Mouse (Mus musculus): ENCODE results near the gene Pdss2. TPM values are rescaled to one million over a fixed set of nuclear protein-coding genes. Genes with fewer than 3 reads are reported as not detected.
A peak's percentile ranks its signal among the peaks of the same experiment; 100 is the strongest.
"Not testable (repeated sequence)": the region's sequence is repeated elsewhere in the genome, so short reads cannot be mapped to it uniquely, and the experiment has no call there.

Gene Pdss2
- total RNA-seq, 1 experiment from 2014 or later = 19.2 TPM

GRCm38 (mm10) chr10:43378279-43378678 lies 157.0 kb downstream of the Pdss2 start:
- DNase-seq = peak; percentile 38

- no peak for DNase-seq
Observed at GRCm38 (mm10) chr10:43378732-43379644, 157.7 kb downstream of the Pdss2 start.

- no peak for DNase-seq
Observed at GRCm38 (mm10) chr10:43382660-43383059, 161.4 kb downstream of the Pdss2 start.

- DNase-seq = no peak
Observed at GRCm38 (mm10) chr10:43384623-43385022, 163.3 kb downstream of the Pdss2 start.

- no peak for DNase-seq
Observed at GRCm38 (mm10) chr10:43392921-43393320, 171.6 kb downstream of the Pdss2 start.

- no peak for DNase-seq
Observed at GRCm38 (mm10) chr10:43393818-43394217, 172.5 kb downstream of the Pdss2 start.

GRCm38 (mm10) chr10:43395824-43396223 lies 174.5 kb downstream of the Pdss2 start:
- DNase-seq = no peak

GRCm38 (mm10) chr10:43399596-43400316 lies 178.5 kb downstream of the Pdss2 start:
- no peak for DNase-seq

- no peak for DNase-seq
Observed at GRCm38 (mm10) chr10:43406107-43406506, 184.8 kb downstream of the Pdss2 start.

- no peak for DNase-seq
Observed at GRCm38 (mm10) chr10:43406885-43407284, 185.6 kb downstream of the Pdss2 start.

- no peak for DNase-seq
Observed at GRCm38 (mm10) chr10:43409506-43410230, 188.4 kb downstream of the Pdss2 start.

GRCm38 (mm10) chr10:43411164-43411563 lies 189.9 kb downstream of the Pdss2 start:
- DNase-seq = not testable (repeated sequence)

GRCm38 (mm10) chr10:43417346-43417745 lies 196.1 kb downstream of the Pdss2 start:
- DNase-seq = no peak

- no peak for DNase-seq
Observed at GRCm38 (mm10) chr10:43420660-43421413, 199.6 kb downstream of the Pdss2 start.

GRCm38 (mm10) chr10:43422061-43422770 lies 200.9 kb downstream of the Pdss2 start:
- DNase-seq = no peak

- no peak for DNase-seq
Observed at GRCm38 (mm10) chr10:43424545-43424944, 203.3 kb downstream of the Pdss2 start.

GRCm38 (mm10) chr10:43430606-43431005 lies 209.3 kb downstream of the Pdss2 start:
- no peak for DNase-seq

GRCm38 (mm10) chr10:43434326-43434725 lies 213.0 kb downstream of the Pdss2 start:
- no peak for DNase-seq

GRCm38 (mm10) chr10:43435757-43436156 lies 214.5 kb downstream of the Pdss2 start:
- DNase-seq = no peak

- no peak for DNase-seq
Observed at GRCm38 (mm10) chr10:43439492-43439941, 218.2 kb downstream of the Pdss2 start.

- no peak for DNase-seq
Observed at GRCm38 (mm10) chr10:43440050-43440449, 218.8 kb downstream of the Pdss2 start.
